Mouse (Mus musculus) heart, embryonic 13.5 days (tissue): ENCODE results near the gene Usp53. TPM values are rescaled to one million over a fixed set of nuclear protein-coding genes. Genes with fewer than 3 reads are reported as not detected.
A peak's percentile ranks its signal among the peaks of the same experiment; 100 is the strongest.

Source experiments
- ATAC-seq: fragments of 200-750 bp; cut with Nextera tagmentation; 2 replicates; pipeline ENCODE4 v1.8.0; 2017; ENCODE audit warnings: moderate TSS enrichment; ENCODE audit not compliant: insufficient number of reproducible peaks, low FRiP score, low TSS enrichment; ENCODE audit errors: extremely low read depth
- H3K27ac ChIP-seq: fragments of 300-500 bp; sonication (generic); replicated peaks from 2 replicates; pipeline ENCODE4 v1.5.1; 2015; ENCODE audit warnings: moderate library complexity, mild to moderate bottlenecking, inconsistent platforms
- H3K27me3 ChIP-seq: fragments of 300-500 bp; sonication (generic); replicated peaks from 2 replicates; pipeline ENCODE4 v1.6.1; 2015; ENCODE audit warnings: mild to moderate bottlenecking, inconsistent platforms
- H3K36me3 ChIP-seq: fragments of 300-500 bp; sonication (generic); 2 replicates; pipeline ENCODE4 v1.6.1; 2015; ENCODE audit warnings: mild to moderate bottlenecking, inconsistent platforms
- H3K4me1 ChIP-seq: fragments of 300-500 bp; sonication (generic); 2 replicates; pipeline ENCODE4 v1.6.1; 2015; ENCODE audit warnings: inconsistent platforms
- H3K4me2 ChIP-seq: fragments of 300-500 bp; sonication (generic); 2 replicates; pipeline ENCODE4 v1.6.1; 2015; ENCODE audit warnings: inconsistent platforms, mild to moderate bottlenecking, moderate library complexity
- H3K4me3 ChIP-seq: fragments of 300-500 bp; sonication (generic); 2 replicates; pipeline ENCODE4 v1.5.1; 2015; ENCODE audit warnings: moderate library complexity, mild to moderate bottlenecking, inconsistent platforms
- H3K9ac ChIP-seq: fragments of 300-500 bp; sonication (generic); 2 replicates; pipeline ENCODE4 v1.6.1; 2015; ENCODE audit warnings: inconsistent platforms, mild to moderate bottlenecking, moderate library complexity
- H3K9me3 ChIP-seq: fragments of 300-500 bp; sonication (generic); 2 replicates; pipeline ENCODE4 v1.6.1; 2016; ENCODE audit warnings: inconsistent platforms
- WGBS: fragments of 180-500 bp; shearing (Covaris S2); methylation state at CpG from one replicate; pipeline ENCODE4 v1.1.7; 2015; ENCODE audit warnings: mixed read lengths; 5-methylcytosine and 5-hydroxymethylcytosine counted together
- polyA plus RNA-seq: library from polyadenylated mRNA; unstranded; fragments of >200 nt; fragmentation: Nextera tagmentation; extraction: Ambion mirVana; gene quantifications from 2 replicates; pipeline ENCODE4 v1.2.1, GENCODE M21; 2015

The Usp53 gene
- polyA plus RNA-seq, 1 experiment from 2014 or later, result 6.6 TPM

DNA sequence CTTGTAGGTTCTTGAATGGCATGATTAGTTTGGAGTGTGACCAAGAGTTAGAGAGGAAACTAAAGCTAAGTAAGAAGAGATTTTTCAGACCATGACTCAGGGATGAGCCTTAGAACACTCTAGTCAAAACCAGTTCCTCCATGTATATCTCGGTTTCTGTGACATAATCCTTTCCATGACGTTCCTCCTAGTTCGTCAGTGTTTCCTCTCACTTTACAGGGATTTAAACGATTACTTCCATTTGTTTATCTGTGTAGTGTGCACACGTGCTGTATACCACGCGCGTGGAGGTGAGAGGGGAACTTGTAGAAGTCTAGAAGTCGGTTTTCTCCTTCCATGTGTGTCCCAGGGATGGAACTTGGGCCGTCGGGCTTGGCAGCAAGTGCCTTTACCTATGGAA is 2.6 kb upstream of the Usp53 start:
- Histone ChIP-seq H3K36me3 (no peaks in the 10 kb centered on the region), H3K27ac (peak overlapping the region; percentile 97), H3K4me1 (peaks cover 40% of the 10 kb centered on the region), H3K4me3 (no peak overlapping the region), H3K4me2 (no peak overlapping the region), H3K9ac (no peak overlapping the region), H3K27me3 (no peaks in the 10 kb centered on the region), H3K9me3 (no peaks in the 10 kb centered on the region)
- ATAC-seq, result no peak
- WGBS, result 67% methylated on average over 11 of the region's 11 CpGs

DNA sequence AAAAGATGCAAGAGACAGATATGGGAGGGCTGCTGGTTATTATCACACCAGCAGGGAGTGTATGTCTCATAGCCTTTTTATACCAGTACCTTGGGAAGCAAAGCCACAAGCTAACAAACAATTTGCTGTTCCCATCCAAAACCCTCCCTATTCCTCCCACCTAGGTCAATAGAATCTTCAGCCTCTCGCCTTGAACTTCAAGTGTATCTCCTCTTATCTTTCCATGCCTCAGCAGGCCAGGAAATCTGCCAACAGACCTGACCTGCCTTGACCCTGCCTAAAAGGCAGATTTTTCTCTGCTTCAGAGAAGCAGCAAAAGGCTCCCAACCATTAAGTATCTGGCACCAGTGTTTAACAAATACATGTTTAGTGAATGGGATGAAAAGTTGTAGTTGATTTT is 2.1 kb upstream of the Usp53 start:
- Histone ChIP-seq H3K27me3 (no peaks in the 10 kb centered on the region), H3K4me1 (peaks cover 40% of the 10 kb centered on the region), H3K4me2 (peak overlapping the region; percentile 88; the same call in 1 of the 2 replicates), H3K4me3 (no peak overlapping the region), H3K9me3 (no peaks in the 10 kb centered on the region), H3K9ac (no peak overlapping the region), H3K36me3 (no peaks in the 10 kb centered on the region), H3K27ac (peak overlapping the region; percentile 97)
- no peak for ATAC-seq
- 11% methylated on average over 1 of the region's 1 CpGs for WGBS

- WGBS, result 16% methylated on average over 13 of the region's 13 CpGs
These were observed 1.1 kb upstream of the Usp53 start for GRCm38 (mm10) chr3:122985183-122985944.

GRCm38 (mm10) chr3:122983849-122984248 is 461 bp downstream of the Usp53 start:
- Histone ChIP-seq H3K4me2 (peak overlapping the region; percentile 88), H3K36me3 (peaks cover 4% of the 10 kb centered on the region; the same call in 1 of the 2 replicates), H3K9me3 (no peaks in the 10 kb centered on the region), H3K27me3 (no peaks in the 10 kb centered on the region), H3K9ac (peak overlapping the region; percentile 92), H3K4me3 (peak overlapping the region; percentile 87), H3K4me1 (peaks cover 32% of the 10 kb centered on the region), H3K27ac (peak overlapping the region; percentile 97)
- under 1% methylated on average over 30 of the region's 30 CpGs for WGBS
- no peak for ATAC-seq

More at GRCm38 (mm10) chr3:122985183-122985944, 1.1 kb upstream of the Usp53 start:
- peak overlapping the region; percentile 95 for H3K9ac ChIP-seq
- peak overlapping the region; percentile 87 for H3K4me3 ChIP-seq
- H3K27me3 ChIP-seq, result no peaks in the 10 kb centered on the region
- peak overlapping the region; percentile 97 for H3K27ac ChIP-seq
- no peak for ATAC-seq
- H3K4me1 ChIP-seq, result peaks cover 39% of the 10 kb centered on the region
- H3K36me3 ChIP-seq, result no peaks in the 10 kb centered on the region
- no peaks in the 10 kb centered on the region for H3K9me3 ChIP-seq
- H3K4me2 ChIP-seq, result peak overlapping the region; percentile 88

DNA sequence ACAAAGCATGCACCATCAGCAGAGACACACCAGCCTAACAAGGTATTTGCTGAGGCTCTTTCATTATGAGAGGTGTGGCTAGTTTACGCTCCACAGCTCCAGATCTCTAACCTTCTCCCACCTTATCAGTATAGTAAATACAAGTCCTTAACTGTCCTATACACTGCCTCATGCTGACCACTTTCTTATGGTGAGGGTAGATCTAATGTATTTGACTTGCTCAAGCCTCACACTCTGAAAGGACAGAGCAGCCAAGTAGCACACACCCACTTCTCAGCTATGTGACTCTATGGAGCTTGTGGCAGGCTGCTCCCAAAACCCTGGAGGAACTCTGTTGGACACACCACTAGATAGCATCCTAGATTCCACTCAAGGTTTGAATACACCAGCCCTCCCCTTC is 8.3 kb downstream of the Usp53 start:
- Histone ChIP-seq H3K9ac (no peak overlapping the region), H3K9me3 (no peaks in the 10 kb centered on the region), H3K36me3 (peaks cover 6% of the 10 kb centered on the region; the same call in 1 of the 2 replicates), H3K4me2 (no peak overlapping the region), H3K4me1 (peaks cover 30% of the 10 kb centered on the region), H3K27ac (no peak overlapping the region), H3K4me3 (no peak overlapping the region), H3K27me3 (no peaks in the 10 kb centered on the region)
- WGBS, result 92% methylated on average over 1 of the region's 1 CpGs
- ATAC-seq, result no peak

DNA sequence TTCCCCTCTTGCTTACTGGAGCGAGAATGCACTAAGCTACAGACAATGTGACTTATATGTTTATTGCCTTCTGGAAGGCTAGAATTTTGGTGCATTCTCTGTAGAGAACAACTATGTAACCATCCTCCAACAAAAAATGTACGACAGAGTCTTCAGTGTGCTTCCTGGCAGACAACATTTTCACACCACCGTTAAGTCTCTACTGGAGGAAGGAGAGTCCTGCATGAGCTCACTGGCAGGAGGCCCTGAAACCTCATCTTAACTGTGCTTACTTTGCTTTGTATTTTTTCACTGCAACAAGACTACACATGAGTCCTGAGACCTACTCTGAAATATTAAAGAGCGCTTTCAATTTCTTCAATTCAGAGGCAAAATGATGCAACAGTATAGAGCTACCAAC is 8.9 kb downstream of the Usp53 start:
- Histone ChIP-seq H3K4me2 (no peak overlapping the region), H3K9me3 (no peaks in the 10 kb centered on the region), H3K27ac (no peak overlapping the region), H3K36me3 (peaks cover 6% of the 10 kb centered on the region; the same call in 1 of the 2 replicates), H3K27me3 (no peaks in the 10 kb centered on the region), H3K9ac (no peak overlapping the region), H3K4me1 (peaks cover 30% of the 10 kb centered on the region), H3K4me3 (no peak overlapping the region)
- no peak for ATAC-seq
- 71% methylated on average over 4 of the region's 4 CpGs for WGBS

DNA sequence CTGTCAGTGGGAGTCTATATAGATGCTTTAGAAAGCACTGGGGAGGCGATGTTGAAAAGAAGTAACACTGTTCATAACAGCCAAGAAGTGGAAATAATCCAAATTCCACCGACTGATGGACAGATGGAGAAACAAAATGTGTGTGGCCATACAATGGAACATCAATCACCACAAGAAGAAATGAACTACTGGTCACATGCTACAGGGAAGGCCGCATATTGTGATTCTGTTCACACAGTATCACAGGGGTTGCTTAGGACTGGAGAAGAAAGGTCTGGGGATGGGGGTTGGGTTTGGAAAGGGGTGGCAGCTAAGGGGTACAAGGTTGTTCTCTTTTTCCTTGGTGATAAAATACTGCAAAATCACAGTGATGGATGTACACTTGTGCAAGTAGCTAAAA is 9.5 kb downstream of the Usp53 start:
- no peak for ATAC-seq
- H3K9ac ChIP-seq, result no peak overlapping the region
- WGBS, result 74% methylated on average over 3 of the region's 3 CpGs

GRCm38 (mm10) chr3:122972126-122972822 is 12.0 kb downstream of the Usp53 start:
- no peak overlapping the region for H3K9ac ChIP-seq
- H3K4me1 ChIP-seq, result peaks cover 27% of the 10 kb centered on the region
- WGBS, result 66% methylated on average over 3 of the region's 3 CpGs
- H3K36me3 ChIP-seq, result peaks cover 12% of the 10 kb centered on the region
- no peaks in the 10 kb centered on the region for H3K9me3 ChIP-seq
- ATAC-seq, result no peak; the same call in 1 of the 2 replicates
- no peaks in the 10 kb centered on the region for H3K27me3 ChIP-seq
- H3K27ac ChIP-seq, result no peak overlapping the region
- no peak overlapping the region for H3K4me2 ChIP-seq
- no peak overlapping the region for H3K4me3 ChIP-seq

More for the DNA sequence above, 9.5 kb downstream of the Usp53 start:
- Histone ChIP-seq H3K9me3 (no peaks in the 10 kb centered on the region), H3K4me3 (no peak overlapping the region), H3K4me2 (no peak overlapping the region), H3K27ac (no peak overlapping the region), H3K4me1 (peaks cover 30% of the 10 kb centered on the region), H3K36me3 (peaks cover 6% of the 10 kb centered on the region; the same call in 1 of the 2 replicates), H3K27me3 (no peaks in the 10 kb centered on the region)

- H3K4me1 ChIP-seq, result 0 out of 2 replicates have a peak, but pooled peaks cover under 1% of the 10 kb centered on the region
- no peak overlapping the region for H3K9ac ChIP-seq
- WGBS, result 88% methylated on average over 9 of the region's 9 CpGs
- ATAC-seq, result no peak
- no peak overlapping the region for H3K27ac ChIP-seq
- no peaks in the 10 kb centered on the region for H3K27me3 ChIP-seq
- H3K36me3 ChIP-seq, result peaks cover 19% of the 10 kb centered on the region
- no peak overlapping the region for H3K4me2 ChIP-seq
- H3K9me3 ChIP-seq, result no peaks in the 10 kb centered on the region
- no peak overlapping the region for H3K4me3 ChIP-seq
These were observed 15.9 kb downstream of the Usp53 start for GRCm38 (mm10) chr3:122968391-122968790.

DNA sequence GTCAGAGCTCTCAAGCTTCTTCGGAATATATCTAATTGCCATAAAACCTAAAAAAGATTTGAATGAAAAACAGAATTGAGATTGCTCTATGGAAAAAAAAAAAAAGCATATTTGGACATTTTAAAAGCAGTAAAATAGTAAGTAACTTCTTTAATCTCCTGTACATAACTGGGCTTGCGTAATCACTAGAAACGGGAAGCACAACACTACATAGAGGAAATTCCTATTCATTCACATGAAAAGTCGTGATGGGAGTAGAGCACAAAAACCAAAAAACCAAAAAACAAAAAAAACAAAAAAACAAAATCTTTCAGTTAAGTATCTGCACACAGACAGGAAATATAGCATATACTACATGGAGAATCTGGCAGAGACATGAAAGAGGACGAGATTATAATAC is 20.0 kb downstream of the Usp53 start:
- 81% methylated on average over 5 of the region's 5 CpGs for WGBS
- no peak overlapping the region for H3K27ac ChIP-seq

DNA sequence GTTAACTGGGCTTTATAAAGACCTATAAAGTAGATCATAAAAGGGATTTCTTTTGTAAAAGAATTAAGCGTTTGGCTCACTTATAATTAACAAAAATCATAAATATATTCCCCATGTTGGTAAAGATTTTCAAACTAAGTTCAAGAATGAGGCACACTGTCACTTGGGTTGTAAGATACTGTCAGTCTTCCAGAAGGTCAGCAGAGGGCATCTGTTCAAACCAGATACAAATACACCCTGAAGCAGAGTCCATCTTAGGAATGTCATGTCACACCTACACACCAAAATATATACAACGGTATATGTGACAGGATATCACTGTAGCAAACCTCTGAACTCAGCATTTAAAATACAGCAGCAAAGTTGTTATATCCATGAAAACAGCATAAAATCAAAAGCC is 34.2 kb downstream of the Usp53 start:
- H3K9ac ChIP-seq, result no peak overlapping the region

More for the DNA sequence above, 20.0 kb downstream of the Usp53 start:
- H3K9me3 ChIP-seq, result no peaks in the 10 kb centered on the region
- H3K4me2 ChIP-seq, result no peak overlapping the region
- no peak for ATAC-seq
- H3K36me3 ChIP-seq, result peaks cover 46% of the 10 kb centered on the region
- H3K4me3 ChIP-seq, result no peak overlapping the region
- H3K9ac ChIP-seq, result no peak overlapping the region
- no peaks in the 10 kb centered on the region for H3K27me3 ChIP-seq
- H3K4me1 ChIP-seq, result no peaks in the 10 kb centered on the region

More for the DNA sequence above, 34.2 kb downstream of the Usp53 start:
- no peak for ATAC-seq
- Histone ChIP-seq H3K9me3 (no peaks in the 10 kb centered on the region), H3K27ac (no peak overlapping the region), H3K36me3 (peaks cover 51% of the 10 kb centered on the region), H3K4me3 (no peak overlapping the region), H3K4me1 (no peaks in the 10 kb centered on the region), H3K4me2 (no peak overlapping the region), H3K27me3 (no peaks in the 10 kb centered on the region)
- 74% methylated on average over 2 of the region's 2 CpGs for WGBS
